Mouse (Mus musculus) liver, adult 2 months (tissue): ENCODE measurements around the gene Spout1.

Experiments
- CTCF ChIP-seq: fragments of 200-500 bp; IDR thresholded peaks from 2 replicates; pipeline ENCODE4 v1.5.1; 2011; ENCODE audit warnings: low read depth, low read length, control low read depth
- POLR2A ChIP-seq: fragments of 200-500 bp; IDR thresholded peaks from 2 replicates; pipeline ENCODE4 v1.6.1; 2011; ENCODE audit warnings: low read length, control low read depth; ENCODE audit not compliant: insufficient read depth; ENCODE audit errors: extremely low read depth

DNA sequence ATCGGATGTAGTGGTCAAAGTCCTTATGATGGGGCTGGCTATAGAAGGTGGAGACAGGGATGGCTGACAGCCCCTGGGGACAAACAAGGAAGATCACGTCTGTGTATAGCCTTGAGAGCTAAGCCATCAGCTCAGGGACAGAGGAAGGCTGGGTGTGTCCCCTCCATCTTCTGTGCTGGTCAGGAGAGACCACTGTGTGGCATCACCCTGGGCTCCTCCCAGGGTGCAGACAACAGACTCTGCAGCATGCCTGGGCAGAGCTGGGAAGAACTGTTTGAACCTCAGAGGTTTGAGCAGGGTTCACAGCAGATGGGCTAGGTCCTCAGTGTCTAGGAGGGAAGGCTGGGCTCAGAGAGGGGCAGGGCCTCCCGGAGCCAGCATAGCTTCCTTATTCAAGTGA, 7.4 kb upstream of the Spout1 start:
- TF ChIP-seq CTCF (no peak), POLR2A (no peak)
